Mouse (Mus musculus) gastrocnemius, postnatal 4 days (tissue): ENCODE measurements around the gene Hbp1. TPM values are rescaled to one million over a fixed set of nuclear protein-coding genes. Genes with fewer than 3 reads are reported as not detected.

Source experiments
- DNase-seq, 2 experiments: peaks; one replicate each; pipeline ENCODE4 v3.0.0; 2021 to 2022; ENCODE audit warnings: low spot score in 2 of 2, mixed read lengths in 2 of 2
- total RNA-seq, 2 experiments: library from RNA; stranded (reverse); gene quantifications; 2 replicates each; pipeline ENCODE4 v1.2.3; 2021

Hbp1 gene
- total RNA-seq, 2 experiments from 2014 or later: 69.3 to 72.5 TPM

DNA sequence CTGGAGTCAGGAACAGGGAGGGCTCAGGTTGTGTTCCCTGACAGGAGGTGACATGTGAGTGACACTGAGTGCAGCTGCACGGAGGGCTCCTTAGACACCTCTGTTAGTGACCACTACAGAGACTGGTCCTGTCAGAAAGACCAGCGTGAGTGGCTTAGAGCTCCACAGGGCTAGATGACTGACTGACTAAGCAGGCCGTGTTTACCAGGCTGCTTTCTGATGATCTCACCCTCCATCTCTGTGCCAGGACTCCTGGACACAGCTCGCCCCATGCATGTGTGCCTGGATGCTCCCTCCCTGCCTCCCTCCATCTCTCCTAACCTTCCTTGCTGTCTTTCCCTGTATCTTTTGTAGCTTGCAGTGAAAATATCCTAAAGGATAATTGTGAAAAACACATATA is 36.7 kb downstream of the Hbp1 start:
- peak in 1 of 2 experiments; percentile 25 for DNase-seq

DNA sequence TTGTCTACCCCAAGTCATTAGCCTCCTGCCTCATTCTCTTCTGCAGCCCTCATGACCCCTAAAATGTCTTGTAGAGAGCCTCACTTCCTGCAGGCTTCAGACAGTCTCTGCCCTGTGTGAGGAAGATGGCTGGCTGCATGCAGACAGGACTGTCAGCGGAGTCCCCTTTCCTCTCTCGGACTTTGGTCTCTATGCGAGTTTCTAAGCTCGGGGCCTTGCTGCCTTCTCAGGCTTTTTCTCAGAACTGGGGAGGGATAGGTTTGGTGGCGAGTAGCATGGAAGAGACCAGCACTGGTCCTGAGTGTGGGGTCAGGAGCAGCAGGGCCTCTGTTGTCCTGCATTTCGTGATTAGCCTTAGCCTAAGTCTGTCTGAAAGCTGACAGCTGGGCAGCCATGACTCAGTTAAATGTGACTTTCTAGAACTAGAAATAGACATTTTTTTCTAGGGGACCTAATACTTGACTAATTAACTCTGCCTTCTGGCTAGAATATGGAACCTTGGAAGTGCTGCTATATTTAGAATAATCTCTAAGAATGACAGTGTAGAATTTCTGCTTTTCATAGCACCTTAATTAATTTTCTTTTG is 37.3 kb downstream of the Hbp1 start:
- DNase-seq: no peak

DNA sequence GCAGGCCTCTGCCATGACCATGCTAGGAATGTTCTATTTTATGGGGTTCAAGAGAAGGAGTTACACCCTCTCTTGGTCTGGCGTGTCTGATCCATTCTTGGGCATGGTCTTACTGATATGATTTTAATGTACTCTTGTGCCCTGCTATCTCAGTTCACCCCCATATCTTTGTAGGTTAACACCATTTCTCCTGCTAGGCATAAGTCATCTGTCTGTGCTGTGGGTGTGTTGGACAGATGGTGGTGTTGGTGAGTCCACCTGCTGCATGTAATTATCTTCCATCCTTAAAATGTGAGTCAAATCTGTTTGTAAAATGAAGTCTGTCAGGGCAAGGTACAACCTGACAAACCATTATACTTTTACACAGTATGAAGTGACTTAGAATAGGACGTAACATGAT is 42.9 kb downstream of the Hbp1 start:
- DNase-seq: no peak

DNA sequence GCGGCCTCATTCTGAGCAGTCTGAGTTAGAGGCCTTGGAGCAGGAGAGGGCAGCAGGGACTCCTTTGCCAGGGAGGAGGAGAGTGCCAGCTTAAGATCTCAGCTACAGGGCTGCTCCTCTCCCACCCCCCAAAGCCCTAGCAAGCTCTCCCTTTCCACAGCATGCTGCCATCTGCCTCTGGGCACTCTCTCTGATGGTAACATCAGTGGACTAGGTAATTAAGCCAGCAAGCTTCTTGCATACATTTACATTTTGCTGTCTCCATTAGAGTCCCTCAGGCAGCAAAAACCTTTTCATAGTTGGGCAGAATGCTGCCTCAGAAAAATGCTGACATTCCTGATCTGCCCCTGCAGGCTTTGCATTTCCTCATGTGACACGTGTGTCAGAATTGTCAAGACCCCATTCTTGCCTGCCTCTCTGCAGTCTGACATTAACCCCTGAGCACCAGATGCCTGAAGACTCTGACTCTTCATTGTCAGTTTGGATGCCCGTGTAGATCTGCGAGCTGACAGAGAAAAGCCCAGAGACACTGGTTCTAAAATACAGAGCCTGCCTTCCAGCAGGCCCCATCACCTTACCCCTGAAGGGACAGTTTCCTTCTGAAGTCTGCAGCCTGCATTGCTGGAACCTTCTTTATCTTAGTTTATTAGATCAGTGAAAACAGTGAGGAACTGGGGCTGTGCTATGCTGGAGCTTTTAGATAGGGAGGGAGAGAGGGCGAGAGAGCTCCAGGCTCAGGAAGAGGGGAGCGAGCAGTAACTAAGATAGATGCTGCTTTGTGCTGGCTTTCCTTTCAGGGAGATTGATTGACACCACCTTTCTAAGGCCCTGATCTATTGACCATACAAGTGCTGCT is 44.4 kb downstream of the Hbp1 start:
- no peak for DNase-seq

DNA sequence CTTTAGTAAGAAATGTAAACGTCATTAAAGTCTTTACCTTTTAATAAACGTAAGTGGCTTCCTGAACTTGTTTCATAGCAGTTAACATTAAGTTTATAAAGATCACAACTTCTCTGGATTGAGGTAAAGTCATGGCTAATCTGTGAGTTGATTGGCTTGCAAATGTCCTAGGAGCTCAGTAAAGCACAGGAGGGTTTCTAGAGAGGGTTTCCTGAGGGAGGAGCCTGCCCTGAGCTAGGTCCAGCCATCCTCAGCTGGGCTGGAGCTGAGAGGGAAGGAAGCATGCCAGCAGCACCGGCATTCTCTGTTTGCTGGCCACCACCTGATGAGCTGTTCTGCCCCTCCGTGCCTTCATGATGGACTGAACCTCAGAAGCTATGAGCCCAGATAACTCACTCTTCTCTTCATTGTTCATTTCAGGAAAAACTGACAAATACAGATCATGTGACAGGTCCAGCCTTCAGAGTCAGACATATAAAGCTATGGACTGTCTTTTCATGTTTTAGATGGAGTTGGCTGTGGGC is 49.9 kb downstream of the Hbp1 start:
- no peak for DNase-seq

DNA sequence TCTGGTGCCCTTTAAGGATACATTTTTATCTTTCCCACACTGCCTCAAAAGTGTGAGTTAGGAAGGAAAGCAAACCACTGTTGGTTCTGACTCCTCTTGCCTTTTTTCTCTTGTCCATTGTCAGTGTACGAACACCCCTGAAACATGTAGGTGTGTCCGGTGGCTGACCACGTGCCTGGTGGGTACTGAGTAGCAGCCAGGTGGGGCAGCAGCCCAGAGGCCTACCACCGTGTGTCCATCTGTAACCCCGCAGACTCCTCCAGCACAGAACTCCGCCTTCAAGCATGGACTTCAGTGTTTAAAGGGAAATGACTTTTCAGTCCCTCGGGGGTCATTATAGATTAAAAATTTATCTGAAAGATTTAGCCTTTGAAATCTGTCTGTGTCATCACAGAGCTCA is 52.9 kb downstream of the Hbp1 start:
- DNase-seq: no peak

DNA sequence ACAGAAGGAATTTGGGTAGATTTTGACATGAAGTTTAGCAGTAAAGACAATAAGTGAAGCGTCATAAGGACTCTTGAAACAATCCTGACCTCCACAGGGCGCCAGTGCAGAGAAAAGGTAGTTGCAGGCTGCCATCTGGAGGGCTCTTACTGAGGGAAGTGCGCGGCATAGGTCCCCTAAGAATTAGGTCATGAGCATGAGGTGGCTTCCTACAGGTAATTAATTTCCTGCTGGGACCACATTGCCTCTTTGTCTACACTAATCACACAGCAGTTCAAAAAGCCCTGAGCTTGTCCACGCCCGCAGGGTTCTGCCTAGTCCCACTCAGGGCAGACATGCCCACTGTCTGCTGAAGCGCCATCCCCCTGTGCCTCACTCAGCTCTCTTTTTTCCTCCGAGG is 53.3 kb downstream of the Hbp1 start:
- DNase-seq: no peak

DNA sequence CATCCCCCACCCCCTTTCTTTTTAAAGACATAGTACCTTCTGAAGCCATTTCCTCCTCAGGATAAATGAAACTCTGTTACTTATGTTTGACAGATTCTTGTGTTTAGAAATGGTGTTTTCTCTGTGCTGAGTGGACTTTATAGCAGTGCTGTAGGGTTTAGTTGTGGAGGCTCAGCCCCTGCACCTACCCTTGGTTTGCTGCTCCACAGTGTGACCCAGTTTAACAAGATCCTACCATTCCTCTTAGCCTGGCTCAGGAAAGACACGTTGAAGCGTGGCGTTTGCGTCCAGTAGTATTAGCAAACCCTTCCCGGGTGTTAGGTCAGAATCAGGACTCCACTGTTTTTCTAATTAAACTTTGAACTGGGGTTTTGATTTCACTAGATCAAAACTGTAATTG is 54.0 kb downstream of the Hbp1 start:
- DNase-seq: no peak

DNA sequence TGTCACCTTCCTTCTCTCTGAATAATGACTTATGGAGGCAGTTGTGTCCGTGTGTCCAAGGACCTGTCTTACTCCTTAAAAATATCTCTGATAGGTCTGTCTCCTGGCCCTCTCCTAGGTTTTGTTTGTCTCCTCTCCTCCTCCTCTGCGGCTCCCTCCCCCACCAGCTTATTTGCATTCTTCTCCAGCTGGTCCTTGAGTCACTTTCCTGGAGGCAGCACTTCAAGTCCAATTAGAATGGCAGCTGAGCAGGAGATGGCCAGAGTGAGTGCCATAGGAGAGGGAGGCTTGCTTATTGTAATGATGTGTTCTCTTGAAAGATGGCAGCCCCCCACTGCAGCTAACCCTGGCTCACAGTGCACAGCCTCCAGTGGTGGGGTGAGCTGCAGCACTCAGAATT is 54.4 kb downstream of the Hbp1 start:
- no peak for DNase-seq

DNA sequence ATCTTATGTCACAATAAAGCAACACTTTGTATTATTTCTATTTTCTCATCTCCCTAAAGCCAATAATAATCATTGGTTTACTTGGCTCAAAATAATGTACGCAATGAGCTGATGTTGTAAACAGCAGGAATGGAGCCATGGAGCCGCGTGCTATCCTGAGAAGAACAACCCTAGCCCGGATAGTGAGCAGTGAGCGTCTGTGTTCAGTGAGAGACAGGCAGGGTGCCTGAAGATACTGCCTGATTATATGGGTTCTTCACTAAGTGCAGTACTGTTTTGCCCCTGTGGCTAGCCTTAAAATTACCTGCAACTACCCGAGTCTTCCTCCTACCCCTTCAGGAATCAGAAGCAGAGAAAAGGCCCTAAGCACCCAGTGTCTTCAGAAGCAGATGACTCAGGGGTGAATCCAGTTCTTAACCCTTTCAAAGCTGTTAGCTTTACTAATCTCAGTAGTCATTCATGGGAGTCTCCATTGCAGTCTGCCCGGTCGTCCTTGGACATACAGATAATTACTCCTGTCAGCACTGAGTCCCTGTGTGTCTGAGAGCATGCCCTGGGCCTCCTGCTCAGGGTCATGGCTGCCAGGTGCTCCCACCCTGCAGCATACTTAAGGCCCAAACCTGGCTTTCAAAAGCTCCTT is 55.1 kb downstream of the Hbp1 start:
- DNase-seq: no peak

DNA sequence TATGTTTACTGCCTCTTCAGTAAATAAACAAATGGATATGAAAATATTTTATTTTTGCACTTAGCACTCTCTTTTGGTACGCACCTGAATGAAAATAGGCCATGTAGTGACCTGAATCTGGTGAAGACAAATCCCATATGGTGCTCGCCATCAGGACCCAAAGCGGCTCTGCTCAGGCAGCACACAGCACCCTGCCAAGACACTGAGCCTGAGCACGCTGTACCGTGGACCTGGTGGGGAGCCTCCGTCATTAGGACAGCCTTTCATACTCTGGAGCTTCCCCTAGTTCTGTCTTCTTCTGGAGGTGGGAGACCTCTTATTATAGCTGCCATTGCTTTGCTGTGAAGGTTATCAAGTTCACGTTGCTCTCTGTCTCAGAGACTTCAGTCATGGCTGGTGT is 57.6 kb downstream of the Hbp1 start:
- DNase-seq: no peak

DNA sequence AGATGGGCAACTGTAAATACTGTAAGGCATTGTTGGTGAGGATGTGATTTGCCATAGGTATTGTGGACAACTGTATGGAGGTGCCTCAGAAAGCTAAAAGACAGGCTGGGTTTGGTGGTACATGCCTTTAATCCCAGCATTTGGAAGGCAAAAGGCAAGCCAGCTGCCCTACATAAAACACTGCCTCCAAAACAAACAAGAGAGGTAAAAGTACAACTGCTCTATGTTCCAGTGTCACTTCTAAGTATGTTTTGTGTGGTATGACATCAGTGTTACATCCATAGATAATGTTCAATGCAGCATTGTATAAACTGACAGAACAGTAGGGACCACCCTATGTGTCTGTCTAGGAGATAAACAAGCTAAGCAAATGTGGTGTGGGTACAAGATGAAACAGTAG is 58.3 kb downstream of the Hbp1 start:
- DNase-seq: no peak

DNA sequence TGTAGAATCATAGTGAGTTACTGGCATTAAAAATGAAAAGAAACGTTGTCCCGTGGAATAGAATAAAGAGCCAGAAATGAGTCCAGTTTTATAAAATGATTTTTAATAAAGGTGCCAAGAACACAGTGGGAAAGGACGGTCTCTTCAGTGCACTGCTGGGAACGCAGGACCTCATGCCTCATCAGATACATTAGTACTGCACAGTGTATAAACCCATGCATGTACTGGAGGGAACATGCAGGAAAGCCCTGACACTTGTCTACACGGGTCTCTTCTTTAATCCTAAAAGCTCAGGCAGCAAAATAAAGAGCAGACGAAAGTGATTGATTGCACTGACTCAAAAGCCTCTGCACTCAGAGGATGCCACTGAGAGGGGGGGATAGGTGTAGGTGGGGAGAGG is 59.6 kb downstream of the Hbp1 start:
- no peak for DNase-seq

DNA sequence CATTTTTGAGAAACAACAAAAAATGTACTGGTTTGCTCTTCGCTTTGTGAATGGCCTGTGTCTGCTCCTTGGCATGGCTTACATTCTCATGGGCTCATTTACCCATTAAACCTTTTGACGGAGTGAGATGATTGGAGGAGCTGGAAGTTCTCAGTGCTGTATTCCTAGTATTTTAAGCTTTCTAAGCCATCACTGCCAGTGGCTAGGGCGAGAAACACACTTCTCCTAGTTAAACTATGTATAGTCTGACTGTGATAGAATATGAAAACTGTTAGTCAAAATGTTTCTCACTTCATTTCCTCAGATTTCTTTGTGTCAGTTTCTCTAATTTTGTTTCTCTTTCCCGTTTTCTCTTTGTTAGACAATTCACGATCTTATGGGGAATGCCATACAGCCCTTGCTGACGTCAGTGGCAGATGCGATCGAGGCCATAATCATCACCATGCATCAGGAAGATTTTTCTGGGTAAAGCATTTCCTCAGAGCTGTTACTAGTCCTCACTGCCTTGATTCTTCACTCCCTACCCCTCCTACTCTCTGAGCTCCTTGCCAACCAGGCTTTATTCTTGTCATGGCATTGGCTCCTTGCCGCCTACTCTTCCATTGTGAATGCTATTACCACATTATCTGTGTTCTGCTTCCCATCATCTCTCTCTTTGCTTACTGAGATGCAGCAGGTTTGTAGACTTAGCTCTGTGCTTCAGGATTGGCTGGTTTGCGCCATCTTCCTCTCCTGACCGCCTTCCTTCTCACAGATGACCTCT is 64.3 kb downstream of the Hbp1 start:
- DNase-seq: no peak

DNA sequence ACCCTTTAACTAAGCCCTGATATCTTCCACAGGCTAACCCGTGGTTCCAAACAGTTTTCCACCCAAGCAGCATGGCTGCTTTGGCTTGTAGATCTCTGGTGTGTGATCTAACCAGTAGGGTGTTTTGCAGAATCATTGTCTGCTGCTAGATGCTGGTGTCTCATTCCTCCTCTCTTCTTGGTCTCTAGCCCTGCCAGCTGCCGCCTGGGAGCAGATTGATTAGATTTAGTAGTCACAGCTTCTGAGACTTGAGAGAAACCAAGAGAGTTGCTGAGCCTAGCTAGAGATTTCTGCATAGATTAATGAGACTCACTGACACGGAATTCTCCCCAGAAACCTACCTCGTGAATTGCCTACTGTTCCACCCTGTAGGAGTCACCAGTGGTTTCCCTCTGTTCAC is 65.3 kb downstream of the Hbp1 start:
- DNase-seq: no peak

DNA sequence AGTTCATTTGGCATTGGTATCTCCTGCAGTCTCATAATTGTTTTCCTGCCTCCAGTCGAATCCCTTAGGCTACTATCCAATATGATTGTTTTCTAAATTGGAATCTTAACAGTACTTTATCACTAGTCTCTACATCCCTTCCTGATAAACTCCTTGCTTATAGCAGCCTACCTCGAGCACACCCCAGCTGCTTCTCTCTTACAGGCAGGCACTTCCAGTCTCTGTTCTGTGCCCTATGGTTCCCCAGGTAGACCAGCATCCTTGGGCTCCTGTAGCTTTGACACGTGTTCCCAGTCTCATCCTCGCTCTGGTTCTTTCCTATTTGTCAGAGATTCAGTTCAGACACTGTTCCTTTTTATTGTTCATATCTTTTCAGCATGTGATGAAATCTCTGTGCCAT is 66.0 kb downstream of the Hbp1 start:
- DNase-seq: no peak

DNA sequence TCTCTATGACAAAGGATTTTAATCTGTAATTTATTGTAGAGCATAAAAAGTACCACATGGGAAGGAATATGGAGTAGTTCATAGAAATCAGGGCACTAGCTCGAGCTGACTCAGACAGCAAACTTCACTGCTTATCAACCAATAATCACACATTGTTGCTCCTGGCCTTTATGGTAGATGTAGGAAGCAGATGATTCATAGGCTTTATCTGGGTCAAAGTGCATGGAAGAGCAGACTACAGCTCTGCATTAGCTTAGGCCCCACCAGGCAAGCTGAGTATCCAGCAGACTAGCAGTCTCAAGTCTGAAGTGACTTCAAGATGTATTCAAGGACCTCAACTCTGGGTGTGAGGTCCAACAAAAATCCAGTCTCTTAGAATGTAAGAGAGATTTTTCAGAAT is 67.6 kb downstream of the Hbp1 start:
- DNase-seq: no peak

DNA sequence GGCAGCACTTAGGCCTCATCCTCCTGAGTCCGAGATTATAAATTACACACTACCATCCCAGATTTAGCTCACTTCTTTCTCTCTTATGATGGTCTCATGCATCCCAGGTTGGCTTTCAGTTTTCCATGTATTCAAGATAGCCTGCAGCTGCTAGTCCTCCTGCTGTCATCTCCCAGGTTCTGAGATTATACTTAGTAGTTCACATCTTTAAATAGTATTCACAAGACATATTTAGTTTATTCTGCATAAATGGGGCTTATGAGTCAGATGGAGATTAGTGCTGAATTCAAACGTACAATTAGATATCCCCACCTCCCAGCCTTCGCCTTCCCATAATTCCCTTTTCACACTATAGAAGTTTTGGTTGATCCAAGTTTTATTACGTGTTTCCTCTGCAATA is 73.6 kb downstream of the Hbp1 start:
- DNase-seq: no peak
